Mouse (Mus musculus) left cerebral cortex, postnatal 25 days (tissue): ENCODE results near the gene S1pr3. TPM values are rescaled to one million over a fixed set of nuclear protein-coding genes. Genes with fewer than 3 reads are reported as not detected.

Experiments
- DNase-seq, 2 experiments: peaks; one replicate each; pipeline ENCODE4 v3.0.0; 2022; ENCODE audit warnings: low spot score in 2 of 2, mixed read lengths in 1 of 2
- intact Hi-C: fragments of 180-260 bp; cut with DNase I; formaldehyde crosslinking; loops from one replicate; pipeline ENCODE4 v1.15.1; 2025
- total RNA-seq, 2 experiments: library from RNA; stranded (reverse); gene quantifications; 2 replicates each; pipeline ENCODE4 v1.2.3; 2021

Gene S1pr3
- total RNA-seq, 2 experiments from 2014 or later: 6.2 to 7.1 TPM

DNA sequence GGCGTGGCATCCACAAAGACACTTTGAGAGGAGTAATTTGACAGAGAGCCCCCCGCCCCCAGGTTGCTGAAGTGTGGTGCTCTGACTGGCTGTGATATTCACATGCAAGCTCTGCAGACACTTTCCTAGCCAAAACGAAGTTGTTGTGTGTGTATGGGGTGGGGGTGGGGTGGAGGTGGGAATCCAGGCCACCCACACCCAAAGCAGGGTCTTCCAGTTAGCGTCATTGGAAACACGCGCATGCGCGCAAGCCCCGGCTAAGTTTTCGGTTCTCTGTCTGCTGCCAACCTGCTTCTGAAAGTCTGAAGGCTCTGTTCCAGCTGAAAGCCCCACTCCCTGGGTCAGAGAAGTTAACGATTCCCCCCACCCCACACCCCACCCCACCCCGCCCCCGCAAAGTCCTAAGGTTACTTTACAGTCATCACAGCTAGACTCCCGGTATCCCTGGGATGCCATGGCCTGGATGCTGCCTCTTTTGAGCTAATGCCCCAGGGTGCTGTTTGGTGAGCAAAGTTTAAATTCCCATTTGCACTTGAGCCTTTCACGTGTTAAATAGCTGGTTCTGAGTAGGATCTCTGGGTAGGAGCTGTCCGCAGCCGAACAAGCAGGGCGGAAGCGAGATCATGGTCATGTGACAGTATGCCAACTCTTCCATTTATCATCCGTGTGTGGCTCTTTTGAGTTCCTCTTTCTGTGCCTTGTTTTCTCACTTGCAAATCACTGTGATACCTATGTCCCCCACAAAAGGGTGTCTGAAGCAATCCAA lies 7.5 kb upstream of the S1pr3 start:
- intact Hi-C loops: loop anchor here (10.0 kb wide), 1 partner anchor 106 kb away; no protein-coding TSS in a partner anchor
- peak in 1 of 2 experiments; percentile 28 for DNase-seq

DNA sequence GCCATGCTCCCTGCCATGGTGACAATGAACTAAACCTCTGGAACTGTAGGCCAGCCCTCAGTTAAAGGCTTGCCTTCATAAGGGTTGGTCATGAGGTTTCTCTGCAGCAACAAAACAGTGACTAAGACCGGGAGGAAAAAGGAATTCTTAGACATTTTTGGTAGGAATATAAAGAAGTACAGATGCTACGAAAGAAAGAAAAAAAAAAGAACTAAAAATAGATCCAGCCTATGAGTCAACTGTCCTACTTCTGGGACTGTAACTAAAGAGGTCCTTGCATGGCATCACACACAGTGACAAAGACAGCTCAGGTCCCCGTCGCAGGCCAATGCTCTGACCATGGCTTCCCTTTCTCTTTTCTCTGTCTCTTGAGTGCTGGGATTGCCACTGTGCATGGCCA lies 3.9 kb upstream of the S1pr3 start:
- intact Hi-C loops: loop anchor here (10.0 kb wide), 1 partner anchor 110 kb away; no protein-coding TSS in a partner anchor
- DNase-seq: peak in 1 of 2 experiments; percentile 70

DNA sequence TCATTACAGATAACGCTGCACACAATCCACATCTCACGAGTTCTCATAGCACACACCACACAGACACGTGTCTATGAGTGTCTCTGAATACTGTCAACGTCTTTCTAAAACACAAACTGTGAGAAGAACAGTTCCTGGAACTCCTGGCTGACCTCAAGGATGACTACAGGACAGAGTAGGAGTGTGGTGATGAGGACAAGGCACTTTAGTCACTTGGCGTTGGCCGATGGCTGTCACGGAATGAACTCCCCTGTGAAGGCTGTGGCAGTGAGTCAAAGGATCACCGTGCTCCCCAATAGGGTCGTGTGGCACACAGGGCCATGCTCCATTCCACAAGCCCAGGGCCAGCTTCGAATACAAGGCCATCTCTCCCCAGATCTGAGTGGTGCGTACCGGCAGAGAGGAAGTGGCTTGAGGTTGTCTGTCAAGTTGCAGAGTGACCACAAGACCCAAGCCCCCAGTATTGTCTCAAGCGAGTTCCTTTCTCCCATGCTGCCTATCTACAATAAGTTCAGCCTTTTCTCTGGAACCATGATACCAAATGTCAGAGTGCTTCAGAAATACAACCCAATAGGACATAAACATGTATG lies 2.6 kb upstream of the S1pr3 start:
- intact Hi-C loops: loop anchor here (10.0 kb wide), 1 partner anchor 111 kb away; no protein-coding TSS in a partner anchor

DNA sequence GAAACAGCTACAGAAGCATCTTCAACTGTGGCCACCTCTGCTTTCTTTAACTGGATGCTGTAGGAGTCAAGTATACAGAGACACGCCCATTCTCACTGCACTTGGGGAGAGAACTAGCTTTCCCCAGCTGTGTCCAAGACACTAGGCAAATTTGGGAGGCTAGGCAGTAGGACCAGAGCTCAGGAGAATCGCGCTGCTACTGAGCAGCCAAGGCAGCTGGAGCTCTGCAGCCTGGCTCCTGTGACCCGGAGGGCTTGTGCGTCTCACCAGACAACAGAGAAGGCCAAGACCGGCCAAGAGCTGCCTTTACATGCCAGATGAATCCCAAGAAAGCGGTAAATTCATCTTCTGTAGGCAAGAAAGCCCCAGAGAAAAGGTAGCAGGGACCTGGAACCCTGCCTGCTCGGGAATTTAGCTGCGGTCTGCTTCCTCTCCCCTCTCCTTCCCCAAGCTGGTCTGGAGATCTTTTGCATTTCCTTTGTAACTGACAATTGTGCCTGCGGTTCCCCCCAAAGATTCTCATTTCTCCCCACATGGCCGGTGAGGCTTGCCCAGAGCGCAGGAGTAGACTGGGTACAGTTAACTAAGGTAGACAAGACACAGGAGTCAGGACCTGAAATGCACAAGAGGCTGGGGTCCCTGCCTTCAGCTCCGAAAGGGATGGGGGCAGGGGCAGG lies 760 bp upstream of the S1pr3 start:
- intact Hi-C loops: loop anchor here (10.0 kb wide), 1 partner anchor 113 kb away; no protein-coding TSS in a partner anchor
- no peak for DNase-seq

More for the DNA sequence above, 2.6 kb upstream of the S1pr3 start:
- DNase-seq: no peak

DNA sequence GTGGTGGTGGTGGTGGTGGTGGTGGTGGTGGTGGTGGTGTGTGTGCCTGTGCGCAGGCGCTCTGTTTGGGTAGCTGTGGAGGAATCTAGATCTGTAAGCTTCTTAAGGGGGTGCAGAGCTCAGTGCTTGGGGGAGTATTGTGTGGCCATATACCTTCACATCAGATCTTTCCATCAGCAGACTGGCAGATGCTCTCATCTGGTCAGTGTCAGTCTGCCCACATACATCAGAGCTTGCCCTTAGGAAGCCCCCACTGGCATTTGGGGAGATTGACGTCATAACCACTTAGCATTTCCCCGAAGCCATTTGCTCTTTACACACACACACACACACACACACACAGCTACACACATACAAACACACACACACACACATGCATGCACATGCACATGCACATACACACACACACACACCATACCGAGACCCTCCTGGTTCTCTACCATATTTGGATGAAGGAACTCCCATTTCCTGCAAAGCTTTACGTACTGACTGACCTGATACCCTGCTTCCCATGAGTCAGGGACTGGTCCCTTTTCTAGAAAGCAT lies 1.6 kb downstream of the S1pr3 start:
- intact Hi-C loops: loop anchor here (10.0 kb wide), 1 partner anchor 115 kb away; no protein-coding TSS in a partner anchor
- DNase-seq: no peak

DNA sequence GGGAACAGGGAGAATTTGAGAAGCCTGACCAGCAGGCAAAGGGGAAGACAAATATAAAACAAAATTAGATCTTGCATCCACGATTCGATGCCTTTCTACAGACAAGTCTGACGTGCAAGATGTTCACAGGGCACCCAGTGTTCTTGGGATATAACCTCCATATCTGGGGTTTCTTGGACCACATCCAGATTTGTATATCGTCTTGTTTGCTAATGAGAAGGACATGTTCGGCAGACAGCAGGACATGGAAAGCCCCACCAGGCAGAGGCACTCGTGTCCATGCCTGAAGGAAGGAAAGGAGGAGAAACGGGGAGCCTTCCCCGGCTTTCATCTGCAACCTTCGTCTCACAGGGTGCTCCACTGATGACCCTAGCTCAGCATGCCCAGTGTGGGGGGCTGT lies 2.8 kb downstream of the S1pr3 start:
- no peak for DNase-seq
- intact Hi-C loops: no loop called here

DNA sequence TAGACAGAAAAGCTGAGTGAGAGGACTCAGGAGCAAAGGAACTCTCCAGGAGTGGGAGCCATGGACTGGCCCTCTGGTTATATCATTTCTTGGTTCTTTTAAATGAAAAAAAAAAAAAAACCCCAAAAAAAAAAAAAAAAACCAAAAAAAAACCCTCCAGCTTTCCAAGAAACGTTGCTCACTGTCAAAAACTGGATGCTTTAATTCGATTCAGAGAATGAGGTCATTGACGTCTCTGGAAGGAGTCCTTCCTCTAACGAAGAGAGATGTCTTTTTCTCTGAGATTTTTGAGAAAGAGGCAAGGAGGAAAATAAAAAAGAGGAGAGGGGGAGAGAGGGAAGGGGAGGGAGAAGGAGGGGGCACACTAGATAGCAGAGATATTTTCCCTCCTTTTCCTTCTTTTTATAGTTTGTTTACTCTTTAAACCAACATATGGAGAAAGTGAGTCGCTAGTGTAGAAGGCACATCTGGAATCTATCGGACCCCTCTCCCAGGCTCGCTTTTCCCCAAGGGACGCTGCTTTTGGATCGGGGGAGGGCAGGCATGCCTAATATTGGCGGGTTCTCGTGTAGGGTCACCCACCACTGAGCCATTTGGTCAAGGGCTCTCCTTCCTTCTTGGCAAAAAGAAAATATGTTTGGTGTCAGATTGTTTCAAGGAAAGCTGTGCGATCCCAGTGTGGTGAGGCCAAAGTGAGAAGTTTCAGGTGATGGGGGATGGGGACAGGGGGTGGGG lies 3.4 kb downstream of the S1pr3 start:
- DNase-seq: no peak
- intact Hi-C loops: no loop called here

DNA sequence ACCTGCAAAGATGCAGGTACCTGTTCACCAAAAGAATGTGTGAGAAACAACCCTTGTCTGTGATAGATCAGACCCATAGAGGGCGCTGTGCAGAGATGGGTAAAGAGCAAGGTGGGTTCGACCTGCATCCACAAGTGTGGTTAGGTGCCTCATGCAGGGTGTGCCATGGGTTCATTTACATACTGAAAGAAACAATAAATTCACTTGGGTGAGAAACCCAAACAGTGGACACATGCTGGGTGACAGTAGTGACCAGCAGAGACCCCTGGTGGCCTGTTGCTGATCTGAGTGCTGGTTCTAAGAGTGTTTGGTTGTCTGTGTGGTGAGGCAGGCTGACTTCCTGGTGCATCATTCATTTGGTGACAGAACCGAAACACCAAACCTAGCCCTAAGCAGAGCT lies 5.0 kb downstream of the S1pr3 start:
- intact Hi-C loops: no loop called here
- DNase-seq: no peak

DNA sequence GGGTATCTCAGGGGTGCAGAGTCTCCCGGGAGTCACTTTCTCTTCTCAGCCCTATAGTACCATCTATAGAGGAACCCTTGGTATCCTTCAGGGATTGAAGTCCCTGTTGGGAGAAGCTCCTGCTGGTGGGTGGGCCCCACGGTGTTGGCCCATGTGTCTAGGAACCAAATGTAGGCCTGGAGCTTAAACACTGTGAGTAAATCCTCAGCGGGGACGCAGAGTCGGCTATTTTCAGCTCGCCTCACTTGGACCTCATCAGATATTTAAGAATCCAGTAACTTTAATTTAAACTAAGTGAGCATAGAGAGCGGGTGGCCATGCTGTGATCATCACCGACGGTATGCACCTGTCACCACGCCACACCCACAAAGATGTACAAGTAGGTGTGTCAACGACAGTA lies 8.3 kb downstream of the S1pr3 start:
- intact Hi-C loops: loop anchor here (2.0 to 5.0 kb wide), 2 partner anchors 219 to 316 kb away; partner anchors contain the start of gene Spin1
- peak in 1 of 2 experiments; percentile 80 for DNase-seq

DNA sequence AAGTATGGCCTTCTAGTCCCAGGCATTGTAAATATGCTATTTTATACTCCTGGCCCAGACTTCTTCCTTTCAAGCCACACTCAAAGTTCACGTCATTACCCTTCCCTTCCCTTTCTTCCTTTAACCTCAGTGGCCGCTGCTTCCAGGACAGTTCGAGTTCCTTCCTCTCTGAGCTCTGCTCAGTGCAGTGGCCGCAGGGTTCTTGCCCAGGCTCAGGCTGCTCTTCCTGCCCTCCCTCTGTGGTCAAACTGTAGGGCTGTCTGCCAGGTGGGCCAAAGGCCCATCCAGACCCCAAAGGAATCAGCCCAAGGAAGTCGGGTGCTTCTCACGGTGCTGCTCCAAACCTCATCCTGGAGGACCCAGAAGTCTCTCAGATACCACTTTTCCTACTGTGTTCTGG lies 9.4 kb downstream of the S1pr3 start:
- intact Hi-C loops: loop anchor here (1.0 to 5.0 kb wide), 4 partner anchors 209 to 468 kb away; partner anchors contain the start of gene Spin1
- no peak for DNase-seq

DNA sequence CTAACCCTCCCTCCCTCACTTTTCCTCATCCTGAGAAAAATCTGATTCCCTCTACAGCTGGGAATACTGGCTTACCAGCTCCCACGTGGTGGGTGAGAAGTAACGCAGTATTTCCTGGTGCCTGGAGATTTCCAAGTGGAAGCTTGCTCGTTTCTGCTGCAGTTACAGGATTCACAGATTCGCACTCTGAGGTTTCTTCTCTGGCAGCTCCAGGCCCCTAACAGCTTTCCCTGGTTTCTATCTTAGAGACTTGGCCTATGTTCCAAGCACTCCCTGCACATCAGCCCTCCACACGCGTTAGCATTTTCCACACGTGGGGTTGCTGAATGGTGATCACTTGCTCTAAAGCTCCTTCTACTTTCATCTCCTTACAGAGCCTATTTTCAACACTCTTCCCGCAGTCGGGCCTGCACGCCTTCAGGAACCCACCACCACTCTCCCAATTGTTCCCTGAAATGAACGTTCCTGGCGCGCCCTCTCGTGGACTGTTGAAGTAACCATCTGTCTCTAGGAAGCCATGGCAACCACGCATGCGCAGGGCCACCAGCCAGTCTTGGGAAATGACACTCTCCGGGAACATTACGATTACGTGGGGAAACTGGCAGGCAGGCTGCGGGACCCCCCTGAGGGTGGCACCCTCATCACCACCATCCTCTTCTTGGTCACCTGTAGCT lies 10.0 kb downstream of the S1pr3 start:
- intact Hi-C loops: loop anchor here (1.0 to 5.0 kb wide), 3 partner anchors 210 to 469 kb away; no protein-coding TSS in a partner anchor
- DNase-seq: peak; percentile 96 to 97

DNA sequence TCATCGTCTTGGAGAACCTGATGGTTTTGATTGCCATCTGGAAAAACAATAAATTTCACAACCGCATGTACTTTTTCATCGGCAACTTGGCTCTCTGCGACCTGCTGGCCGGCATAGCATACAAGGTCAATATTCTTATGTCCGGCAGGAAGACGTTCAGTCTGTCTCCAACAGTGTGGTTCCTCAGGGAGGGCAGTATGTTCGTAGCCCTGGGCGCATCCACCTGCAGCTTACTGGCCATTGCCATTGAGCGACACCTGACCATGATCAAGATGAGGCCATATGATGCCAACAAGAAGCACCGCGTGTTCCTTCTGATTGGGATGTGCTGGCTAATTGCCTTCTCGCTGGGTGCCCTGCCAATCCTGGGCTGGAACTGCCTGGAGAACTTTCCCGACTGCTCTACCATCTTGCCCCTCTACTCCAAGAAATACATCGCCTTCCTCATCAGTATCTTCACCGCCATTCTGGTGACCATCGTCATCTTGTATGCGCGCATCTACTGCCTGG lies 10.6 kb downstream of the S1pr3 start:
- intact Hi-C loops: loop anchor here (1.0 to 5.0 kb wide), 3 partner anchors 211 to 470 kb away; no protein-coding TSS in a partner anchor
- DNase-seq: no peak

DNA sequence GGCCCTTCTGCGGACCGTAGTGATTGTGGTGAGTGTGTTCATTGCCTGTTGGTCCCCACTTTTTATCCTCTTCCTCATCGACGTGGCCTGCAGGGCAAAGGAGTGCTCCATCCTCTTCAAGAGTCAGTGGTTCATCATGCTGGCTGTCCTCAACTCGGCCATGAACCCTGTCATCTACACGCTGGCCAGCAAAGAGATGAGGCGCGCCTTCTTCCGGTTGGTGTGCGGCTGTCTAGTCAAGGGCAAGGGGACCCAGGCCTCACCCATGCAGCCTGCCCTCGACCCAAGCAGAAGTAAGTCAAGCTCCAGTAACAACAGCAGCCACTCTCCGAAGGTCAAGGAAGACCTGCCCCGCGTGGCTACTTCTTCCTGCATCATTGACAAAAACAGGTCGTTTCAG lies 11.1 kb downstream of the S1pr3 start:
- no peak for DNase-seq
- intact Hi-C loops: loop anchor here (5.0 kb wide), 1 partner anchor 222 kb away; no protein-coding TSS in a partner anchor

DNA sequence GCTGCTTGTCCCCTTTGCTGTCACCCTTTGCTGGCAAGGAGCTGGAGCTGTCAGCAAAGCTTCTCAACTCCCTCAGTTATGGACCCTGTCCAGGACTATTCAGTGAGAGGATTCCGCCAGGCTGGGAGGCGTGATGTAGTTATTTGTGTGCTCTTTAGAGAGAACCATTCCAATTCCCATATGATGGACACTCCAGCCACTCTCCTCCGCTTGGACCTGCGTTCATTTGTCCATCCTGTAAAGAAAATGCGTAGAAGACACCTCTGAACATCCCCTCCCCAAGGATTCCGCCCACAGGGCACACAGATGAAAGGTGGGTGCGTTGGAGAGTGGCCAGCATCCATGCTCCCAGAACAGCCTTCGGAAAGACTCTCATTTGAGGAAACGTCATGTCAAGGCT lies 12.4 kb downstream of the S1pr3 start:
- intact Hi-C loops: loop anchor here (5.0 kb wide), 1 partner anchor 196 kb away; no protein-coding TSS in a partner anchor
- DNase-seq: peak in 1 of 2 experiments; percentile 84

DNA sequence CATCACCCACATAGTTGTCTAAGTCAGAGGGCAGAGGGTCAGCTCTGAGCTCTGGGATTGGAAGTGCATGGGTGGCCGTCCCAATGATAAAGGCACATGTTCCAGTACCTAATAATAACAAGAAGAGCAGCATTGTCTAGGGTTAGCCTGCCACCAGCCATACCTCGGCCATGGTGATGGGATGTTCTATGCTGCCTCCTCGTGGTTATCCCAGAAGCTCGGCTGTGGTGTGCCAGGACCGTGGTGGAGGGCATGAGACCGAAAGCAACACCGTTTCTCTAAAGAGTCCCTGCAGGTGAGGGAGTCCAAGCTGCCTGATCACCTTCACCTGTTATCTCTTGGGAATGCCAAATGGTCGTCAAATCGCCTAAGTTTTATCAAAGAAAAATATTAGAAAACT lies 15.2 kb downstream of the S1pr3 start:
- intact Hi-C loops: loop anchor here (5.0 kb wide), 1 partner anchor 194 kb away; no protein-coding TSS in a partner anchor
- DNase-seq: no peak

DNA sequence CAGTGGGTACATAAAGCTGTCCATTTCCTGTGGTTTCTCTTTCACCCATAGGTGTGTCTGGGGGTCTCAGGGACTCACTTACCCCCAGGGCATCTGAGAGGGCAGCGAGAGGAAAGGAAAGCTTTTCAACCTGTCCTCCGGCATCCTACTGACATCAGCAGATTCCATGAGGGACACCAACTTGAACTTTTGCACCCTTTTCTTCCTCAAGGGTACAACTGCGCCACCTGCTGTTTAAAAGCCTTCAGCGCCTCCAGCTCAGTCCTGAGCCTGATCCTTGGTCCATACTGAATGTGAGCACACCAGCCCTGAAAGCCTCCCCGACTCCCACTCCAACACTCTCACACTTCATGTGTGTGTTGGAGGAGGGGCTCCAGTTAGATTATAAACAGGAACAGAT lies 16.2 kb downstream of the S1pr3 start:
- DNase-seq: no peak

DNA sequence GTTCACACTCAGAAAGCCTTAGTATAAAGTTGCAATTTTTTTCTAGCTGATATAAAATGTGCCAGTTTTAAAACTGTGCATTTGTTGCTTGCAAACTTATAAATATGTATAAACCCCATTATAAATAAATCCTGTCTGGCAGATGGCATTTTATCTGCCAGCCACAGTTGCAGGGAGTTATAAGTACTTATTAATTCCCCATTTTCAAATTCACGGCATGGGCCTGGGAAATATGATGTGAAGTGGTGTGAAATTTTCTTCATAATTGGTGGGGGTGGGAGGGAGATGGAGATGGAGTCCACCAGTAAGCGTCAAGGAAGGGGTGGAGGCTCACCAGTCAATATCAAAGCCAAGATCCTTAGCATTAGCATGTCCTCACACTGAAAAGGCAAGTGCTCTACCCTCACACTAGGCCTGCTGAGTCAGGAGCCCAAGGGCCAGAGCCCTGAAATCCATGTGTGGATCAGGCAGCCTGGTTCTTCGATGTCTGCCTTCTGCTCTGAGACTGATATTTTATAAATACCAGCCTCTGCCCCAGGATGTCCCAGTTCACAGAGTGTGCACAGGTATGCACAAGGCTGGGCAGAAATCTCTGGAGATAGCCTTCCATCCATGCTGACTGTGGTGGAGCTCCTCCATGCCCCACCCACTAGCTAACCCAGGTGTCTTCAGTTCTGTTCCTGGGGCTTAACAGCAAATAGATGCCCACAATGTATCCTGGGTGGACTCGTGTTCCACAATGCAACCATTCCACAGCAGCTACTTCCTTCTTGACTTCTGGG lies 17.4 kb downstream of the S1pr3 start:
- DNase-seq: no peak
- intact Hi-C loops: no loop called here

More for the DNA sequence above, 16.2 kb downstream of the S1pr3 start:
- intact Hi-C loops: loop anchor here (5.0 kb wide), 1 partner anchor 193 kb away; no protein-coding TSS in a partner anchor
